Mouse (Mus musculus) stomach, embryonic 16.5 days (tissue): ENCODE measurements around the gene Hmgcll1. TPM values are rescaled to one million over a fixed set of nuclear protein-coding genes. Genes with fewer than 3 reads are reported as not detected.

Experiments
- ATAC-seq: fragments of 200-750 bp; cut with Nextera tagmentation; 2 replicates; pipeline ENCODE4 v1.8.0; 2017; ENCODE audit warnings: moderate number of reproducible peaks, moderate TSS enrichment; ENCODE audit not compliant: insufficient read depth, low FRiP score
- H3K27ac ChIP-seq: fragments of 300-500 bp; sonication (generic); 2 replicates; pipeline ENCODE4 v1.5.1; 2014; ENCODE audit warnings: low read length
- H3K27me3 ChIP-seq: fragments of 300-500 bp; sonication (generic); 2 replicates; pipeline ENCODE4 v1.6.1; 2014; ENCODE audit warnings: low read length, control low read depth, mixed read lengths; ENCODE audit not compliant: control insufficient read depth, insufficient read depth
- H3K36me3 ChIP-seq: fragments of 300-500 bp; sonication (generic); 2 replicates; pipeline ENCODE4 v1.6.1; 2014; ENCODE audit warnings: low read length; ENCODE audit not compliant: control insufficient read depth, insufficient read depth
- H3K4me1 ChIP-seq: fragments of 300-500 bp; sonication (generic); 2 replicates; pipeline ENCODE4 v1.6.1; 2014; ENCODE audit warnings: low read length, control low read depth, mixed read lengths; ENCODE audit not compliant: control insufficient read depth, insufficient read depth
- H3K4me2 ChIP-seq: fragments of 300-500 bp; sonication (generic); 2 replicates; pipeline ENCODE4 v1.6.1; 2014; ENCODE audit warnings: low read depth, low read length, mixed read lengths
- H3K4me3 ChIP-seq: fragments of 300-500 bp; sonication (generic); replicated peaks from 2 replicates; pipeline ENCODE4 v1.5.1; 2014; ENCODE audit warnings: mild to moderate bottlenecking, low read length
- H3K9ac ChIP-seq: fragments of 300-500 bp; sonication (generic); 2 replicates; pipeline ENCODE4 v1.6.1; 2014; ENCODE audit warnings: low read length
- H3K9me3 ChIP-seq: fragments of 300-500 bp; sonication (generic); replicated peaks from 2 replicates; pipeline ENCODE4 v1.6.1; 2016; ENCODE audit warnings: low read length, control low read depth; ENCODE audit not compliant: control insufficient read depth
- WGBS: fragments of 180-500 bp; shearing (Covaris S2); extraction: QIAGEN DNeasy Blood & Tissue Kit; methylation state at CpG from one replicate; pipeline ENCODE4 v1.1.7; 2014; 5-methylcytosine and 5-hydroxymethylcytosine counted together
- polyA plus RNA-seq: library from polyadenylated mRNA; unstranded; fragments of >200 nt; fragmentation: Nextera tagmentation; extraction: Ambion mirVana; gene quantifications from 2 replicates; pipeline ENCODE4 v1.2.1, GENCODE M21; 2015

Hmgcll1 gene
- 3.3 and 4.9 TPM in 2 replicates for polyA plus RNA-seq

DNA sequence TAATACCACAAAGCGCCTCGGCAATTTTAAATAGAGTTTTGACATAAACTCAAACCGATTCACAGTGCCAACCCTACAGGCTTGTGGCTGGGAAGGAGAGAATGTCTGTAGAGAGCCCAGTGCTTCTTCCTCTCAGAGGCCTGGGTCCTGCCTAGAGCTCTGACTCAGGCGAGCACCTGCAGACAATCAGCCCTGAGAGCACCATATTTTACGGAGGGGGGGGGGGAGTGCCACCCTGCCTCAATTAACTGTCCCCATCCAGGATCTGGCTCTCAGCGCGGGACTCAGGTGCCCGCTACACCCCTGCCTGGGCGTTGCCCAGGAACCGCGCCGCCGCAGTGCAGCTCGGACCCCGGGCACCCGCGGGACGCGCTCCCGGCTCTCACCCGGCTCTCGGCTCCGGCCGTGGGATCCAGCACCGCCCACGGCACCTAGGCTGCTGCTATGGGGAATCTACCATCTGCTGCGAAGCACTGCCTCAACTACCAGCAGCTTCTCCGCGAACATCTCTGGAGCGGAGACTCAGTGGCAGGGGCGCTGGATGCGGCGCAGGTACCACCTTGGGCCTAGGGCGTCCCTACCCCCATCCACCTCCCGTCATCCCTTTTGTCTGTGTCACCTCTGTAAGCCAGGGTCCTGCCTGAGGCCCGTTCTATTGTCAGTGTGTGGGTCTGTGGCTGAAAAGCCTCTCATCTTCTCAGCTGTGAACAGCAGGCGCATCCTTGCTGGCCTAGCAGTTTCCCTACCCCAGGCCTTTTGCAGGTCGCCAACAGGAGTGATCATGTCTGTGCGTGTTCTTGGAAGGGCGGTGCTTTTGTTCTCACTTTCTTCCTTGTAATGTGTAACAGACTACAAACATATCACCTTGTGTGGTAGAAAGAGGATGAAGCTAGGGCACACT is at the start of gene Hmgcll1:
Hmgcll1 (plus strand) TSS at position 225 of the 901 bp plus-strand sequence.
- H3K27me3 ChIP-seq: no peaks in the 10 kb centered on the region
- peak within 1 kb of the TSS; percentile 52 for H3K4me3 ChIP-seq
- H3K9ac ChIP-seq: peak within 1 kb of the TSS; percentile 80
- peak within 1 kb of the TSS; percentile 86 for H3K4me2 ChIP-seq
- ATAC-seq: peak; percentile 64; the same call in 1 of the 2 replicates
- no peaks in the 10 kb centered on the region for H3K36me3 ChIP-seq
- WGBS: 8% methylated on average over 40 of the region's 40 CpGs
- peak within 1 kb of the TSS; percentile 87 for H3K27ac ChIP-seq
- H3K9me3 ChIP-seq: no peaks in the 10 kb centered on the region
- H3K4me1 ChIP-seq: 0 out of 2 replicates have a peak, but pooled peaks cover 5% of the 10 kb centered on the region

DNA sequence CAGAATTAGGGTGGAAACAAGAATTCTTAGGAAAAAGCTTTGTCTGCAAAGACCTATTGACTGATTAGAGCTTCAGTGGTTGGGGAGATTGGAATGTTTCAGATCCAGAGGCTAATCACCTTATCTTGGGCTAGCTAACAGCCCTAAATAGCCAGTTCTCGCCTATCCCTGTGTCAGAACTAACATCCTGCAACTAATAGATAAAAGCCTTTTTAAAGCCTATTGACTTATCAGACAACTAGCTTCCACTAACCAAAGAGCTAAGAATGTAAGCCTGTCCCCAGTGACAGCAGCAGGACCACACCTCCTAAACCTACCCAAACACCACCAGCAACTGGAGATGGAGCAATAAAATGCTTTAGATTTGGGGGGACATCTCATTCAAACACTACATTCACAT is 34.6 kb upstream of the Hmgcll1 start:
- H3K36me3 ChIP-seq: no peaks in the 10 kb centered on the region
- no peak for ATAC-seq
- no peaks in the 10 kb centered on the region for H3K9me3 ChIP-seq
- no peak overlapping the region for H3K9ac ChIP-seq
- H3K4me2 ChIP-seq: no peak overlapping the region
- H3K4me1 ChIP-seq: no peaks in the 10 kb centered on the region
- no peak overlapping the region for H3K27ac ChIP-seq
- WGBS: 53% methylated on average over 1 of the region's 1 CpGs
- H3K4me3 ChIP-seq: no peak overlapping the region
- H3K27me3 ChIP-seq: no peaks in the 10 kb centered on the region

DNA sequence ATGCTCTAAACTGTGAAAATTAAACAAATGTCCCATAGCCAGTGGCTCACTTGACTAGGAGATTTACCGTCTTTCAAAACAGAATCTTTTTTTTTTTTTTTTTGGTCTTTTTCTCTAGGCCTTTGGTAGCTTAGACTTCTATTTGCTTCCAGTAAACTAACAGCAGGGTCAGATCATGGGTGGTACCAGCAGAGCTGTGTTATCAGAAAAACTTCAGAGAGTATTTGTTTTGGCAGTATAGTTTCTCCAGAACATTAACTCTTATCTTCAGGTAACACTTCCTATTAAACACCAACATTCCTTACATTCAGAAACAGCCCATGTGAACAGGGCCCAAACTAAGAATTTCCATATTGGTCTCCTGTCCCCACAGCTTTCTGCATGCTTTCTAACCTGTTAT is 33.5 kb upstream of the Hmgcll1 start:
- Histone ChIP-seq H3K9ac (no peak overlapping the region), H3K36me3 (no peaks in the 10 kb centered on the region), H3K4me3 (no peak overlapping the region), H3K4me1 (no peaks in the 10 kb centered on the region), H3K27ac (no peak overlapping the region), H3K27me3 (no peaks in the 10 kb centered on the region), H3K4me2 (no peak overlapping the region), H3K9me3 (no peaks in the 10 kb centered on the region)
- WGBS: 60% methylated on average over 1 of the region's 1 CpGs
- peak; percentile 69; the same call in 1 of the 2 replicates for ATAC-seq

DNA sequence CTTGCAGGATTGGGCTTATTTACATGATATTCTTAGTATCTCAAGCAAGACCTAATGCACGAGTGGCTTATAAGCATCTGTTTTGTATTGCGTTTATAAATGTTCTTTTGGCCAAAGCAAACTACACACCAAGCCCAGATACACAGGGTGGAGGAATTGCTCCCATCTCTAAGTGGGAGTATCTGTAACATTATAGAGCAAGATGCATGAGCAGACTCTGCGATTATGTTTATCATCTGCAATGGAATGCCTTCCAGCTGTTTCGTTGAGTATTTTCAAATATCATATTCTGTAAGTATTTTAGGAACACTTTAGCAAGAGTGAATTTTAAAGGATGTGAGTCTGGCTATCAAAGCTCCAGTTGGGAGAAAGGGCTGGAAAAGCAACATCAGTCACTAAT is 25.2 kb upstream of the Hmgcll1 start:
- Histone ChIP-seq H3K9me3 (no peaks in the 10 kb centered on the region), H3K27me3 (no peaks in the 10 kb centered on the region), H3K4me1 (no peaks in the 10 kb centered on the region), H3K36me3 (no peaks in the 10 kb centered on the region), H3K4me2 (no peak overlapping the region), H3K9ac (no peak overlapping the region), H3K4me3 (no peak overlapping the region), H3K27ac (no peak overlapping the region)
- no peak for ATAC-seq
- WGBS: 56% methylated on average over 4 of the region's 4 CpGs

DNA sequence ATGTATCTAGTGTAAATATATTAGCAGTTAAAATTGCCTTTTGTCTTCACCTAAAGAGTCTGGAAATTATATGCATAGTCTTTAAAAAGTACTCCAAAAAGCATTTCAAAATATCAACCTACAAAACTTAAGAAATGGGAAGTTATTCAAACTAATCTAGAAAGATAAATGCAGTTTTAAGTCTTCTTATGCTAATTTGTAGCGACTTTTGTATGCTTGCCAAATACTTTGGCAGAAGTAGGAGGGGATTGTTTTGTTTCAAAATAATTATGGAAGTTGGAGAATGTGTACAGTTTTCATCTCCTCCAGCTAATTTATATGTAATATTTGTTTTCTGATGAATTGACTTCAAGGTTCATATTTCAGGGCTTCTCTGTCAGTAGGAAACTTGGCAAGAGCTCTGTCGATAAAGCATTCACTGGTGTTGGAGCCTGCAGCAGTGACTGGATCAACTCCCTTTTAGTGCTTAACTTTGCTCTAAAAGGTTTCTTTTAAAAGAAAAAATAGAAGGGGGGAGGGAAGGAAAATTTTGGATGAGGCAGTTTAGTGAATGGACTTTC is 15.8 kb upstream of the Hmgcll1 start:
- Histone ChIP-seq H3K9ac (no peak overlapping the region), H3K36me3 (no peaks in the 10 kb centered on the region), H3K4me1 (peaks cover 7% of the 10 kb centered on the region; the same call in 1 of the 2 replicates), H3K27me3 (no peaks in the 10 kb centered on the region), H3K4me2 (no peak overlapping the region), H3K9me3 (no peaks in the 10 kb centered on the region), H3K4me3 (no peak overlapping the region), H3K27ac (no peak overlapping the region)
- 44% methylated on average over 2 of the region's 2 CpGs for WGBS
- ATAC-seq: no peak

DNA sequence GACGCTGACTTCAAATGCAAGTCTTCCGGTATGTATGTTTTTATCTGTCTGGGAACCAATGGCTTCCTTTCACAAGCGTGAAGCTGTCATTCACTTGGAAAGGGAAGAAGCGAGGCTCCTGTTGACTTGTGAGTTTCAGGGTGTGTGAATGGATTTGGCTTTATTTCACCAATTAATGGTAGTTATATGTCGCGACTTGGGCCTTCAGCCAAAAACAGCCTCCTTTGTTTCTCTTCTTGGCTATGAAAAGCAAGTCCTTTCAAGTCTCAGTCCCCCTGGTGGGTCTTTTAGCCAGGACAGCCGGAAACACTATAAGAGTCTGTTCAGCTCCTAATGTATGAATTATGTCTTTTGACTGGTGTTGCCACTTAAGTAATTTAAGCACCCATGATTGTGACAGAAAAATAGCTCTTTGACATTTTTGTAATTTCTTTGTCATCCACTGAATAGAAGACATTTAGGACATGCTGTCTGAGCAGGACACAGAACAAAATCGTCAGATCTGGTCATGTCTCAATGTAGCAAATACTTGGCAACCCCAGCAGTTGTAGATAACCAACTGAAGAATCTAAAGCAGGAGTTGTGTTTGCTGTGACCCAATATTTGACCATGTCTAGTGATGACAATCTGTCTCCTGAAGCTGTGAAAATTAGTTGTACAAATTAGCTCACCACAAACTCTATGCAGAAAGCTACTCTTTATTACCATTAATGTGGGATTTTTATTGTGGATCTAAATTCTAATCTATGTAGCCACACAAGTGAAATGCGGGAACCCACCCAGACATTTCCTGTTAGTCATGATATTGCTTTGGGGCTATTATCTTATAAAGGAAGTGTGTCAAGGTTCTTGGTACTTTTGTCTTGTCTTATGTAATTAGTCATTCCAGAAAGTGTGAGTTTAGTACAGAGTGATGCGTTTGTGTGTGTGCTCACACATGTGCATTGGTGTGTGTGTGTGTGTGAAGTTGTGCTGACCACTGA is 13.5 kb upstream of the Hmgcll1 start:
- no peaks in the 10 kb centered on the region for H3K36me3 ChIP-seq
- no peak overlapping the region for H3K27ac ChIP-seq
- H3K27me3 ChIP-seq: no peaks in the 10 kb centered on the region
- H3K9me3 ChIP-seq: no peaks in the 10 kb centered on the region
- H3K4me2 ChIP-seq: no peak overlapping the region
- 74% methylated on average over 10 of the region's 10 CpGs for WGBS
- no peak overlapping the region for H3K9ac ChIP-seq
- ATAC-seq: no peak
- H3K4me3 ChIP-seq: no peak overlapping the region
- H3K4me1 ChIP-seq: peaks cover 7% of the 10 kb centered on the region; the same call in 1 of the 2 replicates

DNA sequence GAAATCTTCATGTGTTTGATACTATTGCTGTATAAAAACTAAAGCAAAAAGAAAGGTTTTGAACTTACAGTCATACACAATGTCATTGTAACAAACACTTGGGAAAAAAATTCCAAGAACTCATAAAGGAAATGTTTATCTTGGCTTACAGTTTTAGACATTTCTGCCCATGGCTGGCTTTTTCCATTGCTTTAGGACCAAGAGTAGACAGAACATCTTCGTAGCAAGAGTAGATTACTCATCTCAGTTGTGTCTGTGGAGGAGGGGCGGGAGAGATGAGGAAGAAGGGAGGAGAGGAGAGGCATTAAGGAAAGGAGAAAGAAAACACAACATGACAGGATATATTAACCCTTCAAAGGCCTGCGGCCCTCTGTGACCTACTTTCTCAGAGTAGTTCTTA is 11.6 kb upstream of the Hmgcll1 start:
- no peaks in the 10 kb centered on the region for H3K36me3 ChIP-seq
- no peak overlapping the region for H3K9ac ChIP-seq
- H3K4me1 ChIP-seq: peaks cover 11% of the 10 kb centered on the region; the same call in 1 of the 2 replicates
- no peaks in the 10 kb centered on the region for H3K27me3 ChIP-seq
- no peak overlapping the region for H3K4me3 ChIP-seq
- 49% methylated on average over 3 of the region's 3 CpGs for WGBS
- no peaks in the 10 kb centered on the region for H3K9me3 ChIP-seq
- H3K27ac ChIP-seq: no peak overlapping the region
- H3K4me2 ChIP-seq: no peak overlapping the region
- ATAC-seq: no peak

DNA sequence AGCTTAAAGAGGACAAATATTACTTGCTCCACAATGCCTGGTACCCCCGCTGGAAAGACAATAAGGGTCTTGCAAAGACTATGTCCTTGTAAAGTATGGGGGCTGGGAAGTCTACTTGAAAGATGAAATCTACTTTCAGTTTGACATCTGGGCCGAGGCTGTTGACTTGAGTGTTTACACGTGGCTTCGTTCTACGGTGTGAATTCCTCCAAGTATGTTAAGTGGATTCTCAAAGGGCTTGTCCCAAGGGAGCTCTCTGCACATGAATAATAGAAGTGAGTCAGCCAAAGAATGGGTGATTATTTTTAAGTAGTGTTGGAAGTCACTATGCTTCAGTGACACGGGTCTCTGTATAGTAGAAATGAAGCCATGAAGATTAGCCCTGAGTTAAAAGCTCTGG is 11.0 kb upstream of the Hmgcll1 start:
- no peak overlapping the region for H3K4me3 ChIP-seq
- no peak for ATAC-seq
- 19% methylated on average over 6 of the region's 6 CpGs for WGBS
- no peak overlapping the region for H3K9ac ChIP-seq
- no peaks in the 10 kb centered on the region for H3K9me3 ChIP-seq
- no peak overlapping the region for H3K27ac ChIP-seq
- H3K4me2 ChIP-seq: peak overlapping the region; percentile 21; the same call in 1 of the 2 replicates
- H3K4me1 ChIP-seq: peaks cover 11% of the 10 kb centered on the region; the same call in 1 of the 2 replicates
- no peaks in the 10 kb centered on the region for H3K36me3 ChIP-seq
- no peaks in the 10 kb centered on the region for H3K27me3 ChIP-seq
